Mouse (Mus musculus) adrenal gland, postnatal 25 days (tissue): ENCODE data around the gene Tmem239. TPM values are rescaled to one million over a fixed set of nuclear protein-coding genes. Genes with fewer than 3 reads are reported as not detected.

Source experiments
- DNase-seq: peaks from one replicate; pipeline ENCODE4 v3.0.0; 2021; ENCODE audit warnings: mixed read lengths
- total RNA-seq: library from RNA; stranded (reverse); gene quantifications from 2 replicates; pipeline ENCODE4 v1.2.3, GENCODE M21; 2021

The Tmem239 gene
- total RNA-seq, 1 experiment from 2014 or later: not detected

GRCm38 (mm10) chr2:130411558-130412495 lies 5.5 kb downstream of the Tmem239 start:
- DNase-seq: peak; percentile 91

GRCm38 (mm10) chr2:130412775-130413174 lies 6.5 kb downstream of the Tmem239 start:
- no peak for DNase-seq

- DNase-seq: no peak
Observed at GRCm38 (mm10) chr2:130414094-130414856, 8.0 kb downstream of the Tmem239 start.

DNA sequence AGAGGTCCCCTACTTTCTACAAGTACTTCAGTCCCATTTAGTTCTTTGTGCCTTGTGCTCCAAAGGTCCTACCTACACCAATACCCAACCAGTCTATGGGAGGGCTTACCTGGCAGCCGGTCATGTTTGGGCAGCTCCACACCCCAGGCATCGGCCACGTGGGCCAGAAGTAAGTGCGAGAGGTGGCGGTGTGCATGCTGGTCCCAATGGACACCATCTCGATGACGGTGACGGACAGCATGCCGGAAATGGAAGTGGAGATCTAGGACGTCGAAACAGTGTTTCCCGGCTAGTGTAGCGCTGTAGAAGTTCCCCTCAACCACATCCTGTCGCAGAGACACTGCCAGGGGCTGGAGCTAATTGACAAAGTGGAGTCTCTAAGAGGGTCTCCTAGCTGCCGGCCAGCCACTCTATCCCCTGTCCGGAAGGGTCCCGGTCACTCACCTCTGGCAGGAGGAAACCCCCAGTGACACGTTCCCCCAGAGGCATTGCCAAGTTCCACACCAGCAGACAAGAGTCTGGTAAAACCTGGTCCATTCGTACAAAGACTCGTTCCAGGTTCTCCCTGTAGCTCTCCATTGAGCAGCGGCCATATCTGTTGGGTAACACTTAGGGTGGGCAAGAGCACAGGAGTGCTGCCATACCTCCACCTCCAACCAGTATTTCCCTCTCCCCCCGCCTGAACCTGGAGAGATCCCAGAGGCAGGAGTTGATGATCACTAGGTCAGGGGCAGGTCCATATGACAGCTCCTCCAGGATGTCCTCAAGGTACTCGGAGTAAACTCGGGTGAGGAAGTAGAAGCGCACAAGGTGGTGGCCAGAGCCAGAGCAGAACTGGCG lies 15.7 kb downstream of the Tmem239 start:
- DNase-seq: no peak

GRCm38 (mm10) chr2:130423397-130424125 lies 17.3 kb downstream of the Tmem239 start:
- peak; percentile 84 for DNase-seq

- peak; percentile 93 for DNase-seq
Observed at GRCm38 (mm10) chr2:130424126-130424853, 18.0 kb downstream of the Tmem239 start, which contains the start of the genes Vps16 and Pced1a. Gene Vps16 (plus strand): TSS chr2:130424339. Gene Pced1a (minus strand): TSS chr2:130424701.

DNA sequence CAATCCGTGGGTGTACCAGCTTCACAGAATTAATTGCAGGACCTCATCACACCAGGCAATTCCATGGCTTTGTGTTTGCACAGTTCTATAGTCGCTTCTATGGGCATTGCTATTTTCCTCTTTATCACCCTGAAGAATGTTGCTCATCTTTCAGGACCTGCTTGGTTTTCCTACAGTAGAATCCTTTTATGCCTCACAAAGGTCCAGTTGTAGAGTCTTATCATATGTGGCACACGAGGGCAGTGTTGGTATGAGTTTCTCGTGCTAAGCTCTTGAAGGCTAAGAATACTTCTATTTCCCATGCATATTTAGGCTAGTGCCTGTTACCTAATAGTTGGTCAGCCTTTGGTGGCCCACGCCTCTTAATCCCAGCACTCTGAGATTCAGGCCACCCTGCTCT lies 18.8 kb downstream of the Tmem239 start:
- no peak for DNase-seq

GRCm38 (mm10) chr2:130429851-130430250 lies 23.6 kb downstream of the Tmem239 start:
- no peak for DNase-seq

GRCm38 (mm10) chr2:130430484-130430883 lies 24.2 kb downstream of the Tmem239 start:
- DNase-seq: no peak

DNA sequence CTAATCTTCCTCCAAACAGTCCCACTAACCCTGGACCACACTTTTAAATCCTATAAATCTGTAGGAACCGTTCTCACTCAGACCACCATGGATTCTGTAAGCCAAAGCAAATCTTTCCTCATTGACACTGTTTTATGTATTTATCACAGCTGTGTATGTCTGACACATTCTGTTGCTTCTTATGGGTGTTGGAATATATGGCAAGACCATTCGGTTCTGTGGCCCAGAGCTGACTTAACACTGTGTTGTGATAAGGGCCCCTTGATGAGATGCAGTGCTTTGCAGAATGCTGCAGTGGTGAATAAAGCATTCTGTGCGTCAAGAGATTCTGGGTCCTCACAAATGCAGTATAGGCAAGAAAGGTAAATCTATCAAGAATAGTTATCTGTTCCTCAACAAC lies 25.9 kb downstream of the Tmem239 start:
- no peak for DNase-seq

DNA sequence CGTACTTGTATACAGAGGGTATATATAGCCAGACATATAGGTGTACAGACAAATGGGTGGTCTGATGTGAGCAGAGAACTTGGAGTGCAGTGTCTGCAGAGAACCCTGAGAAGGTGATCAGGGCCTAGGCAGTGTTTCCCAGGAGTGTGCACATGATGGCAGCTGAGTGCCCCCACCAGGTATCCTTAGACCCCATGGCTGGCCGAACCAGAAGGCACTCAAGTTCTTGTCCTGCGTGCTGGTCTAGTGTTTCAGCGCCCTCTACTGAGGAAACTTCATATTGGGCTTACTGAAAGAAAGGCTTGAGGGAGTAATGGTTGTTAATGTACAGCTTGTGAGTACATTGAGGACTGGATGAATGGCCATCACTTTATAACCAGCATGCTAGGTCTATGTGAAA lies 26.9 kb downstream of the Tmem239 start:
- DNase-seq: no peak

GRCm38 (mm10) chr2:130436769-130437168 lies 30.5 kb downstream of the Tmem239 start:
- no peak for DNase-seq

DNA sequence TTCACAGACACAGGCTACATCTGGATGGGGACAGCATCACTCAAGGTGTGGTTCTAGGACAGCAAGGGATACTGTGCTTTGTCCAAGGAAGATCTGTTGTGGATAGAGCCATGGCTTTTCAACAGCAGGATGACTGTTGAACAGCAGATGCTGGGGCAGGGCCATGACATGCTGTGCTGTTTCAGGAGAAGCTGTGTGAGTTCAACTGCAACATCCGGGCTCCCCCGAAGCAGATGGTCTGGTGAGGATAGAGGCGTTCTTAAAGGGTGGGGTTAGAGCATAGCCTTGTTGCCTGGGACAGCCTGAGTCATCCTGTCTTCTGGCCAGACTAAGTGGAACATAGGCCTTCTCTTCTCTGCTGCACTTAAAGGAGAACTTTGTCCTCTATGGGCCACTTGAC lies 32.6 kb downstream of the Tmem239 start:
- no peak for DNase-seq

DNA sequence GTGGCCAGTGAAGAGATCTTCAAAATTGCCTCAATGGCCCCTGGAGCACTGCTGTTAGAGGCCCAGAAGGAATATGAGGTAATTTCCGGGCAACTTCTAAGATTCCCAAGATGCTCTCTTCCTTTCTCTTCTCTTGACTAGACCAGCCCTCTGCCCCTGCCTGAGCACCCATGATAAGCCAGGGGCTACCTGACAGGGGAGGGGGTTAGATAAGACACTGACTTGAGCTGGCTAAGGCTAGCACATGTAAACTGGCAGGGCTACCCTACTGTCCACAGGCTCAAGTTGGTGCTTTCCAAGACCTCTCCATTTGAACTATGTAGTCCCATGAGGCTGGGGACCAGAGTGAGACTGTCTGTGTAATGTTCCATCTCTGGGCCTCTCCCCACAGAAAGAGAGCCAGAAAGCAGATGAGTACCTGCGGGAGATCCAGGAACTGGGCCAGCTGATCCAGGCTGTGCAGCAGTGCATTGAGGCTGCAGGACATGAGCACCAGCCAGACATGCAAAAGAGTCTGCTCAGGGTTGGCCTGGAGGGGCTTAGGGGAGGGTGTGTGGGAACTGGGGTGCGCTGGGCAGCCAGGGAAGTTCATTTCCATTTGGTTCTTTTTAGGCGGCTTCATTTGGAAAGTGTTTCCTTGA lies 33.7 kb downstream of the Tmem239 start:
- DNase-seq: no peak

GRCm38 (mm10) chr2:130442162-130442561 lies 35.9 kb downstream of the Tmem239 start:
- no peak for DNase-seq

DNA sequence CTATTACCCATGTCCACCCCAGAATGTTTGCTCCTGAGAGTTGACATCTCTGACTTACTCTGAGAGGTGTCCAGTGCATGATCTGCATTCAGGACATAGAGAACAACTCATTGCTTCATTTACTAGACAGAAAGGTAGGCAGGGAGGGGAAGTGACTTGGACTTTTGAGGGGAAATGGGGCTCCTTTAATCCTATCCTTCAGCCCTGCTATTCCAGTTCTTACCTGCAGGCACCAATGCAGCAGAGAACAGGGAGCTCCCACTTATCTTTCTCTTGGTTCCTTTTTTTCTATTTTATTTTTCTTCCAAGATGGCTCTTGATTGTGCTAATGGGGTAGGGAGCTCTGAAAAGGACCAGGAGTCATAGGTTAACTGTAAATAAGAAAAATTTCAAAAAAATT lies 42.2 kb downstream of the Tmem239 start:
- no peak for DNase-seq

DNA sequence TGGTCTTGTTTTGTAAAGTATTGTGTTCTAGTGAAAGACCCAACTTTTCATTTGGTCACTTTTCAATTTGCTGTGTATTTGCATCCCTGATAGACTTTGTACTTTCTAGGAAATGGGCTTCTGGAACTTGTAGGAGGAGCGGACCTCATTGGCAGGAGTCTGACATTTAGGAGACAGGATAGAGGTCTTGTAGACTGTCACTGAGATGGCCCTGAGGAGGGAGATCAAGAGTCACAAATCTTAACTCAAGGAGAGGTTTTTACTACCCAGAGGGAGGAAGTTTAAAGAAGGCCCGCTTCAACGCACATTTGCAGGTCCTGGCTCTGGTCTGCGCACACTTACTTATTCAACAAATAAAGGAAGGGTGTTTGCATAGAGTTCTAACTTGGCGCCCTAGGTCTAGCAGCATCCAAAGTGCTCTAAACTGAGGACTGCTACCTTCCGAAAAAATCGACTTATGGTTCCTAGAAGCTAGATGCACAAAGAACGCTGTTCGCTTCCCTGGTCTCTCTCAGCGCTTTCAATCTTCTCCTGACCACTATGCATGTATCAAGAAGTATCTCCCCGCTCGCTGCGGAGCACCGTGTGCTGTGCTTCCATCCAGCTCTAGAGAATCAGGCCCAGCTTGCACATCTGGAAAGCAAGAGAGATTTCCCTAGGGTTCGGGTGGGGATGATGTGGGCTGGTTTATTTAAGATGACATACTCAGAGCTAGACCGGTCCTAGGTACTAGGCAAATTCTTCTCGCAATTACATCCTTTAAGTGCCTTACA lies 42.9 kb downstream of the Tmem239 start:
- DNase-seq: no peak

DNA sequence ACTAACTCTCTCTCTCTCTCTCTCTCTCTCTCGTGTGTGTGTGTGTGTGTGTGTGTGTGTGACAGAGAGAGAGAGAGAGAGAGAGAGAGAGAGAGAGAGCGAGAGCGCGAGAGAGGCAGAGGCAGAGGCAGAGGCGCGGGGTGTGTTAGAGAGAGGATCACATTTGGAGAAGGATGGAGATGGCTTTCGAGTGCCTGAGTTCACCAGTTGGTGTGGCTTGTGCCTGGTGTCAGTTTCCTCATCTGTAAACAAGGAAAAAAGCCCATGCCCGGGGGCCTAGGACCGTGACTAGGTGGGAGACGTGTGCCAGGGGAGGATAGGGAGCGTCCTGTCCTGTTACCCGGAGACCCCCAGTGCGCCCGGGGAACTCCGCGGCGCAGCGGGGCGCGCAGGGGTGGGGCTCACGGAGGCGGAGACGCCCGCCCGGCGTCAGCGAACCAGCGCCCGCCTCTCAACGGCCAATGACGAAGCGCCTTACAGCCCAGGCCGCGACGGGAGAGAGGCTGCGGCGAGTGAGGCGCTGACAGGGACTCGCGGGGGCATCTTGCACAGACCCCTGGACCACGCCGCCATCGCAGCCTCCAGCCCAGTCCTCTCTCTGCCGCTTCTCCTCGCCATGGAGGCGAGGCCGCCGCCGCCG lies 43.6 kb downstream of the Tmem239 start, which contains the start of gene Ptpra:
Ptpra (plus strand) TSS at position 485 of the 640 bp plus-strand sequence.
- DNase-seq: peak; percentile 93

GRCm38 (mm10) chr2:130450434-130450796 lies 44.1 kb downstream of the Tmem239 start:
- peak; percentile 81 for DNase-seq
